Mouse (Mus musculus): ENCODE measurements around the gene Itga9. TPM values are rescaled to one million over a fixed set of nuclear protein-coding genes. Genes with fewer than 3 reads are reported as not detected.

The Itga9 gene
- total RNA-seq, 2 experiments from 2014 or later, result 74.4 to 88.1 TPM

GRCm38 (mm10) chr9:118645698-118646355, 39.3 kb downstream of the Itga9 start:
- intact Hi-C loops (cut with DNase I), result loop anchor here (2.0 kb wide), 1 partner anchor 33 kb away; no protein-coding TSS in a partner anchor
- DNase-seq, result no peak

- DNase-seq, result no peak
- intact Hi-C loops (cut with DNase I), result loop anchor here (2.0 kb wide), 1 partner anchor 35 kb away; no protein-coding TSS in a partner anchor
Measured at GRCm38 (mm10) chr9:118647495-118647894, 41.0 kb downstream of the Itga9 start.

- intact Hi-C loops (cut with DNase I), result no loop called here
Measured at GRCm38 (mm10) chr9:118650976-118651375, 44.5 kb downstream of the Itga9 start.

GRCm38 (mm10) chr9:118651939-118652338, 45.4 kb downstream of the Itga9 start:
- DNase-seq, result peak; percentile 30 to 33
- intact Hi-C loops (cut with DNase I), result no loop called here

More at GRCm38 (mm10) chr9:118650976-118651375, 44.5 kb downstream of the Itga9 start:
- no peak for DNase-seq

- no peak for DNase-seq
- intact Hi-C loops (cut with DNase I), result no loop called here
Measured at GRCm38 (mm10) chr9:118653436-118653835, 46.9 kb downstream of the Itga9 start.

- intact Hi-C loops (cut with DNase I), result no loop called here
- peak in 1 of 2 experiments; percentile 14 for DNase-seq
Measured at GRCm38 (mm10) chr9:118654969-118655368, 48.5 kb downstream of the Itga9 start.

- no peak for DNase-seq
- intact Hi-C loops (cut with DNase I), result no loop called here
Measured at GRCm38 (mm10) chr9:118655726-118656125, 49.2 kb downstream of the Itga9 start.

- no peak for DNase-seq
- intact Hi-C loops (cut with DNase I), result no loop called here
Measured at GRCm38 (mm10) chr9:118658159-118658558, 51.7 kb downstream of the Itga9 start.

GRCm38 (mm10) chr9:118659809-118660208, 53.3 kb downstream of the Itga9 start:
- DNase-seq, result no peak
- intact Hi-C loops (cut with DNase I), result no loop called here

GRCm38 (mm10) chr9:118660259-118660658, 53.8 kb downstream of the Itga9 start:
- intact Hi-C loops (cut with DNase I), result no loop called here
- DNase-seq, result no peak

- intact Hi-C loops (cut with DNase I), result no loop called here
- DNase-seq, result no peak
Measured at GRCm38 (mm10) chr9:118662026-118662425, 55.5 kb downstream of the Itga9 start.

- intact Hi-C loops (cut with DNase I), result no loop called here
- DNase-seq, result no peak
Measured at GRCm38 (mm10) chr9:118662476-118662875, 56.0 kb downstream of the Itga9 start.

GRCm38 (mm10) chr9:118663938-118664337, 57.4 kb downstream of the Itga9 start:
- DNase-seq, result no peak
- intact Hi-C loops (cut with DNase I), result no loop called here

- intact Hi-C loops (cut with DNase I), result no loop called here
Measured at GRCm38 (mm10) chr9:118666069-118666468, 59.6 kb downstream of the Itga9 start.

GRCm38 (mm10) chr9:118669696-118670095, 63.2 kb downstream of the Itga9 start:
- intact Hi-C loops (cut with DNase I), result no loop called here
- DNase-seq, result no peak

More at GRCm38 (mm10) chr9:118666069-118666468, 59.6 kb downstream of the Itga9 start:
- DNase-seq, result no peak

- DNase-seq, result no peak
- intact Hi-C loops (cut with DNase I), result no loop called here
Measured at GRCm38 (mm10) chr9:118674277-118674676, 67.8 kb downstream of the Itga9 start.

- intact Hi-C loops (cut with DNase I), result no loop called here
- no peak for DNase-seq
Measured at GRCm38 (mm10) chr9:118674761-118675160, 68.3 kb downstream of the Itga9 start.

- no peak for DNase-seq
- intact Hi-C loops (cut with DNase I), result no loop called here
Measured at GRCm38 (mm10) chr9:118675573-118676170, 69.2 kb downstream of the Itga9 start.

GRCm38 (mm10) chr9:118676692-118677091, 70.2 kb downstream of the Itga9 start:
- no peak for DNase-seq
- intact Hi-C loops (cut with DNase I), result no loop called here

GRCm38 (mm10) chr9:118677349-118677748, 70.9 kb downstream of the Itga9 start:
- no peak for DNase-seq
- intact Hi-C loops (cut with DNase I), result no loop called here

GRCm38 (mm10) chr9:118678020-118678750, 71.7 kb downstream of the Itga9 start:
- intact Hi-C loops (cut with DNase I), result no loop called here
- DNase-seq, result no peak

Measured in heart, postnatal 14 days (tissue).